20 mouse cellular contexts compared by ENCODE assay signal in genomic region chr16:35607250-35607649, GRCm38 (mm10).
DNase-seq lines count a peak whose midpoint lies in the region; ATAC-seq and TF ChIP-seq lines count a peak whose summit lies in the region.
"Had no signal": no experiment of that assay in that cellular context is flagged by ENCODE, and none has a peak within 500 bp of the region (broad histone marks: within the 10 kb centered on the region; RNA-seq: fewer than 3 reads in every experiment).

No protein-coding gene starts in this region.

- no peaks in the 10 kb centered on the region for H3K36me3 ChIP-seq in hindbrain, postnatal 0 days (ENCODE audit: insufficient read depth, low read length)
- H3K36me3 ChIP-seq in hindbrain, embryonic 14.5 days (replicated peaks; ENCODE audit: control insufficient read depth, insufficient read depth) = no peaks in the 10 kb centered on the region
- H3K36me3 ChIP-seq in midbrain, postnatal 0 days (ENCODE audit: insufficient read depth, low read length) = no peaks in the 10 kb centered on the region
- H3K36me3 ChIP-seq in midbrain, embryonic 14.5 days (ENCODE audit: control insufficient read depth, insufficient read depth, low read length) = no peaks in the 10 kb centered on the region
- H3K36me3 ChIP-seq: forebrain, embryonic 10.5 days; heart, embryonic 12.5 days; heart, embryonic 15.5 days; hindbrain, embryonic 13.5 days had no signal

- peak; percentile 30; the same call in 1 of the 2 replicates for ATAC-seq in hindbrain, postnatal 0 days
- ATAC-seq in hindbrain, embryonic 14.5 days (ENCODE audit: low FRiP score) = no peak
- ATAC-seq in midbrain, postnatal 0 days (ENCODE audit: low FRiP score) = no peak
- ATAC-seq in midbrain, embryonic 14.5 days (ENCODE audit: low FRiP score, low TSS enrichment) = no peak
- ATAC-seq: CD4-positive, CD25-positive, alpha-beta regulatory T cell, adult 4 months; forebrain, embryonic 14.5 days had no signal

- no peaks in the 10 kb centered on the region for H3K27me3 ChIP-seq in hindbrain, postnatal 0 days (ENCODE audit: insufficient read depth, low read length)
- H3K27me3 ChIP-seq in hindbrain, embryonic 14.5 days (ENCODE audit: control insufficient read depth, insufficient read depth, low read length) = no peaks in the 10 kb centered on the region
- H3K27me3 ChIP-seq in midbrain, postnatal 0 days (ENCODE audit: insufficient read depth, low read length) = no peaks in the 10 kb centered on the region
- no peaks in the 10 kb centered on the region for H3K27me3 ChIP-seq in midbrain, embryonic 14.5 days (ENCODE audit: control insufficient read depth, insufficient read depth, low read length)
- H3K27me3 ChIP-seq: hindbrain, embryonic 13.5 days had no signal

- H3K27ac ChIP-seq in hindbrain, postnatal 0 days = no peak overlapping the region
- H3K27ac ChIP-seq in hindbrain, embryonic 14.5 days = no peak overlapping the region
- H3K27ac ChIP-seq in midbrain, postnatal 0 days (ENCODE audit: low read depth, low read length) = no peak overlapping the region
- no peak overlapping the region for H3K27ac ChIP-seq in midbrain, embryonic 14.5 days (replicated peaks; ENCODE audit: low read depth, low read length)
- H3K27ac ChIP-seq: forebrain, embryonic 10.5 days; heart, embryonic 15.5 days; hindbrain, embryonic 13.5 days had no signal

- TF ChIP-seq POLR2A in brain, embryonic 14.5 days (IDR thresholded peaks at IDR 0.05; ENCODE audit: borderline replicate concordance, extremely low read depth, insufficient read depth, insufficient read length, poor library complexity, severe bottlenecking) = no peak

- no peaks in the 10 kb centered on the region for H3K9me3 ChIP-seq in hindbrain, postnatal 0 days (ENCODE audit: low read length)
- no peaks in the 10 kb centered on the region for H3K9me3 ChIP-seq in hindbrain, embryonic 14.5 days (ENCODE audit: control insufficient read depth, low read length)
- H3K9me3 ChIP-seq in midbrain, postnatal 0 days (ENCODE audit: low read length) = no peaks in the 10 kb centered on the region
- H3K9me3 ChIP-seq in midbrain, embryonic 14.5 days (ENCODE audit: control insufficient read depth, low read length) = no peaks in the 10 kb centered on the region
- H3K9me3 ChIP-seq: forebrain, embryonic 10.5 days; heart, embryonic 12.5 days; heart, embryonic 15.5 days; hindbrain, embryonic 10.5 days; hindbrain, embryonic 13.5 days had no signal

- no peak overlapping the region for H3K4me3 ChIP-seq in hindbrain, postnatal 0 days (ENCODE audit: low read length)
- no peak overlapping the region for H3K4me3 ChIP-seq in hindbrain, embryonic 14.5 days (replicated peaks; ENCODE audit: low read length)
- H3K4me3 ChIP-seq in midbrain, postnatal 0 days (ENCODE audit: low read depth, low read length) = no peak overlapping the region
- H3K4me3 ChIP-seq in midbrain, embryonic 14.5 days (replicated peaks; ENCODE audit: low read depth, low read length) = no peak overlapping the region
- H3K4me3 ChIP-seq: forebrain, embryonic 10.5 days; heart, embryonic 12.5 days; heart, embryonic 15.5 days; hindbrain, embryonic 10.5 days; hindbrain, embryonic 13.5 days had no signal

- TF ChIP-seq CTCF in hindbrain, postnatal 0 days (IDR thresholded peaks at IDR 0.05; ENCODE audit: low read depth) = no peak
- no peak for TF ChIP-seq CTCF in midbrain, postnatal 0 days (IDR thresholded peaks at IDR 0.05)
- no peak for TF ChIP-seq CTCF in brain, embryonic 14.5 days (IDR thresholded peaks at IDR 0.05; ENCODE audit: borderline replicate concordance, extremely low read depth, insufficient read depth, insufficient read length)

- H3K4me1 ChIP-seq in hindbrain, postnatal 0 days (ENCODE audit: insufficient read depth, low read length) = peaks cover 13% of the 10 kb centered on the region
- H3K4me1 ChIP-seq in hindbrain, embryonic 14.5 days (replicated peaks; ENCODE audit: control insufficient read depth, insufficient read depth, low read length) = peaks cover 31% of the 10 kb centered on the region; the same call in 1 of the 2 replicates
- H3K4me1 ChIP-seq in midbrain, postnatal 0 days (ENCODE audit: insufficient read depth, low read length) = 0 out of 2 replicates have a peak, but pooled peaks cover 3% of the 10 kb centered on the region
- peaks cover 40% of the 10 kb centered on the region for H3K4me1 ChIP-seq in midbrain, embryonic 14.5 days (ENCODE audit: control insufficient read depth, insufficient read depth, low read length)

- no peak overlapping the region for H3K9ac ChIP-seq in hindbrain, postnatal 0 days (replicated peaks; ENCODE audit: low read length)
- no peak overlapping the region for H3K9ac ChIP-seq in hindbrain, embryonic 14.5 days
- no peak overlapping the region for H3K9ac ChIP-seq in midbrain, postnatal 0 days (replicated peaks; ENCODE audit: low read length, poor library complexity, severe bottlenecking)
- no peak overlapping the region for H3K9ac ChIP-seq in midbrain, embryonic 14.5 days (replicated peaks; ENCODE audit: low read length)
- H3K9ac ChIP-seq: heart, embryonic 12.5 days; heart, embryonic 15.5 days; hindbrain, embryonic 13.5 days had no signal

- no peak overlapping the region for H3K4me2 ChIP-seq in hindbrain, postnatal 0 days (ENCODE audit: low read depth, low read length)
- H3K4me2 ChIP-seq in hindbrain, embryonic 14.5 days (replicated peaks) = no peak overlapping the region
- no peak overlapping the region for H3K4me2 ChIP-seq in midbrain, postnatal 0 days (ENCODE audit: low read depth, low read length, poor library complexity, severe bottlenecking)
- H3K4me2 ChIP-seq in midbrain, embryonic 14.5 days (ENCODE audit: low read length) = no peak overlapping the region
- H3K4me2 ChIP-seq: heart, embryonic 12.5 days; heart, embryonic 15.5 days; hindbrain, embryonic 13.5 days had no signal

- 43% methylated on average over 3 of the region's 3 CpGs for WGBS in hindbrain, postnatal 0 days
- 69% methylated on average over 3 of the region's 3 CpGs for WGBS in hindbrain, embryonic 14.5 days
- WGBS in midbrain, postnatal 0 days = 75% methylated on average over 3 of the region's 3 CpGs
- 82% methylated on average over 3 of the region's 3 CpGs for WGBS in midbrain, embryonic 14.5 days

- peak; percentile 77 for DNase-seq in hindbrain, postnatal 0 days (ENCODE audit: low spot score)
- no peak for DNase-seq in hindbrain, embryonic 14.5 days (ENCODE audit: low spot score)
- DNase-seq in midbrain, postnatal 0 days (ENCODE audit: low spot score) = peak; percentile 75
- no peak for DNase-seq in midbrain, embryonic 14.5 days
- peak; percentile 77 for DNase-seq in brain, embryonic 14.5 days (ENCODE audit: low read depth)
- no peak for DNase-seq in cerebellum, adult 8-10 months
- DNase-seq: adrenal gland, adult 2 months; adrenal gland, postnatal 14 days; cerebellum, adult 18-20 months; gastrocnemius, postnatal 25 days; heart, adult 18-20 months; heart, postnatal 10 days; heart, postnatal 36 days had no signal

Comparison
In these comparisons a context has a peak if more than half of its experiments do, and no peak if none do; other contexts are left out.
1. DNase-seq: peak in hindbrain, postnatal 0 days (single experiment), midbrain, postnatal 0 days (single experiment) and brain, embryonic 14.5 days (single experiment); none in hindbrain, embryonic 14.5 days (single experiment), midbrain, embryonic 14.5 days (single experiment) and cerebellum, adult 8-10 months (single experiment).